Mouse (Mus musculus): ENCODE data around the gene Rgs7bp. TPM values are rescaled to one million over a fixed set of nuclear protein-coding genes. Genes with fewer than 3 reads are reported as not detected.

The Rgs7bp gene
- polyA plus RNA-seq, 1 experiment: 0.19 TPM

GRCm38 (mm10) chr13:105016577-105016976 is 38.2 kb downstream of the Rgs7bp start:
- Histone ChIP-seq H3K27me3 (ENCODE audit: control insufficient read depth, insufficient read depth, low read length) (no peaks in the 10 kb centered on the region), H3K4me1 (replicated peaks; ENCODE audit: control insufficient read depth, insufficient read depth, low read length) (no peaks in the 10 kb centered on the region), H3K4me3 (ENCODE audit: control insufficient read depth, insufficient read depth, low read length) (no peak overlapping the region), H3K36me3 (ENCODE audit: control insufficient read depth, insufficient read depth, low read length) (no peaks in the 10 kb centered on the region), H3K27ac (ENCODE audit: control insufficient read depth, insufficient read depth, low read length) (no peak overlapping the region)
- WGBS: 48% methylated on average over 9 of the region's 9 CpGs
- TF ChIP-seq CTCF (IDR thresholded peaks at IDR 0.05; ENCODE audit: borderline replicate concordance, control insufficient read depth, extremely low read depth, insufficient read depth, low read length, poor library complexity) (no peak), POLR2A (IDR thresholded peaks at IDR 0.05; ENCODE audit: control insufficient read depth, extremely low read depth, insufficient read depth, low read length, poor library complexity) (no peak)
- DNase-seq: no peak

GRCm38 (mm10) chr13:105015710-105016404 is 38.9 kb downstream of the Rgs7bp start:
- DNase-seq: no peak
- no peak for TF ChIP-seq POLR2A (IDR thresholded peaks at IDR 0.05; ENCODE audit: control insufficient read depth, extremely low read depth, insufficient read depth, low read length, poor library complexity)
- 93% methylated on average over 8 of the region's 8 CpGs for WGBS

GRCm38 (mm10) chr13:105011300-105011699 is 43.4 kb downstream of the Rgs7bp start:
- H3K4me1 ChIP-seq (replicated peaks; ENCODE audit: control insufficient read depth, insufficient read depth, low read length): no peaks in the 10 kb centered on the region
- DNase-seq: no peak
- TF ChIP-seq POLR2A (IDR thresholded peaks at IDR 0.05; ENCODE audit: control insufficient read depth, extremely low read depth, insufficient read depth, low read length, poor library complexity): no peak
- TF ChIP-seq CTCF (IDR thresholded peaks at IDR 0.05; ENCODE audit: borderline replicate concordance, control insufficient read depth, extremely low read depth, insufficient read depth, low read length, poor library complexity): no peak
- H3K27ac ChIP-seq (ENCODE audit: control insufficient read depth, insufficient read depth, low read length): no peak overlapping the region
- 97% methylated on average over 5 of the region's 5 CpGs for WGBS
- no peaks in the 10 kb centered on the region for H3K36me3 ChIP-seq (ENCODE audit: control insufficient read depth, insufficient read depth, low read length)
- no peaks in the 10 kb centered on the region for H3K27me3 ChIP-seq (ENCODE audit: control insufficient read depth, insufficient read depth, low read length)
- no peak overlapping the region for H3K4me3 ChIP-seq (ENCODE audit: control insufficient read depth, insufficient read depth, low read length)

More at GRCm38 (mm10) chr13:105015710-105016404, 38.9 kb downstream of the Rgs7bp start:
- Histone ChIP-seq H3K27ac (ENCODE audit: control insufficient read depth, insufficient read depth, low read length) (no peak overlapping the region), H3K4me3 (ENCODE audit: control insufficient read depth, insufficient read depth, low read length) (no peak overlapping the region), H3K36me3 (ENCODE audit: control insufficient read depth, insufficient read depth, low read length) (no peaks in the 10 kb centered on the region), H3K27me3 (ENCODE audit: control insufficient read depth, insufficient read depth, low read length) (no peaks in the 10 kb centered on the region), H3K4me1 (replicated peaks; ENCODE audit: control insufficient read depth, insufficient read depth, low read length) (no peaks in the 10 kb centered on the region)

GRCm38 (mm10) chr13:105008891-105009290 is 45.8 kb downstream of the Rgs7bp start:
- WGBS: 95% methylated on average over 2 of the region's 2 CpGs
- no peak for TF ChIP-seq CTCF (IDR thresholded peaks at IDR 0.05; ENCODE audit: borderline replicate concordance, control insufficient read depth, extremely low read depth, insufficient read depth, low read length, poor library complexity)
- TF ChIP-seq POLR2A (IDR thresholded peaks at IDR 0.05; ENCODE audit: control insufficient read depth, extremely low read depth, insufficient read depth, low read length, poor library complexity): no peak

GRCm38 (mm10) chr13:105002831-105003157 is 51.9 kb downstream of the Rgs7bp start:
- Histone ChIP-seq H3K36me3 (ENCODE audit: control insufficient read depth, insufficient read depth, low read length) (no peaks in the 10 kb centered on the region), H3K27me3 (ENCODE audit: control insufficient read depth, insufficient read depth, low read length) (no peaks in the 10 kb centered on the region), H3K27ac (ENCODE audit: control insufficient read depth, insufficient read depth, low read length) (no peak overlapping the region), H3K4me3 (ENCODE audit: control insufficient read depth, insufficient read depth, low read length) (no peak overlapping the region), H3K4me1 (replicated peaks; ENCODE audit: control insufficient read depth, insufficient read depth, low read length) (no peaks in the 10 kb centered on the region)
- WGBS: 95% methylated on average over 2 of the region's 2 CpGs
- DNase-seq: no peak
- TF ChIP-seq CTCF (IDR thresholded peaks at IDR 0.05; ENCODE audit: borderline replicate concordance, control insufficient read depth, extremely low read depth, insufficient read depth, low read length, poor library complexity) (no peak), POLR2A (IDR thresholded peaks at IDR 0.05; ENCODE audit: control insufficient read depth, extremely low read depth, insufficient read depth, low read length, poor library complexity) (no peak)

More at GRCm38 (mm10) chr13:105008891-105009290, 45.8 kb downstream of the Rgs7bp start:
- Histone ChIP-seq H3K27ac (ENCODE audit: control insufficient read depth, insufficient read depth, low read length) (no peak overlapping the region), H3K27me3 (ENCODE audit: control insufficient read depth, insufficient read depth, low read length) (no peaks in the 10 kb centered on the region), H3K4me1 (replicated peaks; ENCODE audit: control insufficient read depth, insufficient read depth, low read length) (no peaks in the 10 kb centered on the region), H3K4me3 (ENCODE audit: control insufficient read depth, insufficient read depth, low read length) (no peak overlapping the region), H3K36me3 (ENCODE audit: control insufficient read depth, insufficient read depth, low read length) (no peaks in the 10 kb centered on the region)
- DNase-seq: no peak

- Histone ChIP-seq H3K27me3 (ENCODE audit: control insufficient read depth, insufficient read depth, low read length) (no peaks in the 10 kb centered on the region), H3K4me3 (ENCODE audit: control insufficient read depth, insufficient read depth, low read length) (no peak overlapping the region), H3K27ac (ENCODE audit: control insufficient read depth, insufficient read depth, low read length) (no peak overlapping the region), H3K4me1 (replicated peaks; ENCODE audit: control insufficient read depth, insufficient read depth, low read length) (no peaks in the 10 kb centered on the region), H3K36me3 (ENCODE audit: control insufficient read depth, insufficient read depth, low read length) (no peaks in the 10 kb centered on the region)
- WGBS: 89% methylated on average over 5 of the region's 5 CpGs
- TF ChIP-seq CTCF (IDR thresholded peaks at IDR 0.05; ENCODE audit: borderline replicate concordance, control insufficient read depth, extremely low read depth, insufficient read depth, low read length, poor library complexity) (no peak), POLR2A (IDR thresholded peaks at IDR 0.05; ENCODE audit: control insufficient read depth, extremely low read depth, insufficient read depth, low read length, poor library complexity) (no peak)
- DNase-seq: no peak
These were observed 52.4 kb downstream of the Rgs7bp start for GRCm38 (mm10) chr13:105002132-105002830.
